Mouse (Mus musculus) T-cell, adult 2 months (primary cell): ENCODE results near the gene Skil.

Experiments
- DNase-seq: peaks from one replicate; pipeline ENCODE4 v3.0.0; 2022; ENCODE audit warnings: low spot score

The Skil gene

GRCm38 (mm10) chr3:31094531-31095178 lies at the start of gene Skil:
TSS of gene Skil (plus strand) at chr3:31095058.
- DNase-seq: peak; percentile 96

GRCm38 (mm10) chr3:31047263-31047662 lies 47.6 kb upstream of the Skil start:
- peak; percentile 23 for DNase-seq

- no peak for DNase-seq
These were observed 45.8 kb upstream of the Skil start for GRCm38 (mm10) chr3:31049087-31049486.

GRCm38 (mm10) chr3:31050375-31050774 lies 44.5 kb upstream of the Skil start:
- no peak for DNase-seq

- no peak for DNase-seq
These were observed 43.1 kb upstream of the Skil start for GRCm38 (mm10) chr3:31051730-31052129.

- no peak for DNase-seq
These were observed 41.7 kb upstream of the Skil start for GRCm38 (mm10) chr3:31053191-31053590.

GRCm38 (mm10) chr3:31054888-31055287 lies 40.0 kb upstream of the Skil start:
- no peak for DNase-seq

- DNase-seq: peak; percentile 8
These were observed 38.7 kb upstream of the Skil start for GRCm38 (mm10) chr3:31056047-31056650.

GRCm38 (mm10) chr3:31056651-31057627 lies 37.9 kb upstream of the Skil start:
- DNase-seq: peak; percentile 73

- DNase-seq: peak; percentile 5
These were observed 34.1 kb upstream of the Skil start for GRCm38 (mm10) chr3:31060745-31061102.

GRCm38 (mm10) chr3:31061103-31061785 lies 33.6 kb upstream of the Skil start:
- peak; percentile 69 for DNase-seq

- peak; percentile 40 for DNase-seq
These were observed 33.1 kb upstream of the Skil start for GRCm38 (mm10) chr3:31061786-31062120.

- no peak for DNase-seq
These were observed 32.5 kb upstream of the Skil start for GRCm38 (mm10) chr3:31062325-31062724.

GRCm38 (mm10) chr3:31068482-31068881 lies 26.4 kb upstream of the Skil start:
- DNase-seq: no peak

GRCm38 (mm10) chr3:31071804-31072203 lies 23.1 kb upstream of the Skil start:
- DNase-seq: no peak

- no peak for DNase-seq
These were observed 19.1 kb upstream of the Skil start for GRCm38 (mm10) chr3:31075808-31076207.

GRCm38 (mm10) chr3:31077068-31077703 lies 17.7 kb upstream of the Skil start:
- no peak for DNase-seq

GRCm38 (mm10) chr3:31079450-31079849 lies 15.4 kb upstream of the Skil start:
- no peak for DNase-seq

GRCm38 (mm10) chr3:31080791-31081502 lies 13.9 kb upstream of the Skil start:
- DNase-seq: no peak

GRCm38 (mm10) chr3:31082838-31083506 lies 11.9 kb upstream of the Skil start:
- peak; percentile 29 for DNase-seq
